Mouse (Mus musculus) adrenal gland, postnatal 4 days (tissue): ENCODE data around the gene Far1. TPM values are rescaled to one million over a fixed set of nuclear protein-coding genes. Genes with fewer than 3 reads are reported as not detected.
A peak's percentile ranks its signal among the peaks of the same experiment; 100 is the strongest.

Source experiments
- DNase-seq, 2 experiments: peaks; one replicate each; pipeline ENCODE4 v3.0.0; 2021 to 2022; ENCODE audit warnings: low spot score in 2 of 2, mixed read lengths in 2 of 2
- long read RNA-seq, 2 experiments: library from polyadenylated mRNA; stranded (forward); transcript quantifications; one replicate each; pipeline ENCODE4 v2.0.0; 2021
- total RNA-seq, 2 experiments: library from RNA; stranded (reverse); gene quantifications; 2 replicates each; pipeline ENCODE4 v1.2.3; 2021

Far1 gene
- 10 to 100 TPM; 51.7 to 66.1 TPM for total RNA-seq
- long read RNA-seq, experiment 1, full-length matches to known transcripts, result 2 of 3 reads
- long read RNA-seq, experiment 1, partial matches to known transcripts, result 1 of 3 reads
- long read RNA-seq, experiment 1, other reads (novel, unspliced or antisense), result 0 of 3 reads
- long read RNA-seq, experiment 2, full-length matches to known transcripts, result 13 of 18 reads
- long read RNA-seq, experiment 2, partial matches to known transcripts, result 1 of 18 reads
- long read RNA-seq, experiment 2, other reads (novel, unspliced or antisense), result 4 of 18 reads

GRCm38 (mm10) chr7:113513286-113513962 is at the start of gene Far1:
Gene Far1 (plus strand): TSS chr7:113513834.
- DNase-seq, result peak; percentile 92 to 93

- DNase-seq, result no peak
These were observed 45.3 kb upstream of the Far1 start for GRCm38 (mm10) chr7:113468345-113468744.

GRCm38 (mm10) chr7:113470671-113471070 is 43.0 kb upstream of the Far1 start:
- DNase-seq, result no peak

- DNase-seq, result no peak
These were observed 42.0 kb upstream of the Far1 start for GRCm38 (mm10) chr7:113471653-113472052.

GRCm38 (mm10) chr7:113495792-113496191 is 17.8 kb upstream of the Far1 start:
- DNase-seq, result no peak

- no peak for DNase-seq
These were observed 15.2 kb upstream of the Far1 start for GRCm38 (mm10) chr7:113498413-113498812.

GRCm38 (mm10) chr7:113499821-113500220 is 13.8 kb upstream of the Far1 start:
- no peak for DNase-seq

- DNase-seq, result no peak
These were observed 11.2 kb upstream of the Far1 start for GRCm38 (mm10) chr7:113502453-113502852.

- DNase-seq, result no peak
These were observed 8.6 kb upstream of the Far1 start for GRCm38 (mm10) chr7:113505047-113505446.

- DNase-seq, result no peak
These were observed 8.1 kb upstream of the Far1 start for GRCm38 (mm10) chr7:113505516-113506045.

- no peak for DNase-seq
These were observed 5.8 kb upstream of the Far1 start for GRCm38 (mm10) chr7:113507846-113508245.

GRCm38 (mm10) chr7:113511396-113511795 is 2.2 kb upstream of the Far1 start:
- DNase-seq, result no peak

GRCm38 (mm10) chr7:113512527-113513285 is 928 bp upstream of the Far1 start:
- DNase-seq, result no peak

GRCm38 (mm10) chr7:113513963-113514649 is 472 bp downstream of the Far1 start:
- peak; percentile 5 for DNase-seq

GRCm38 (mm10) chr7:113515831-113516230 is 2.2 kb downstream of the Far1 start:
- no peak for DNase-seq

- no peak for DNase-seq
These were observed 4.8 kb downstream of the Far1 start for GRCm38 (mm10) chr7:113518419-113518818.

GRCm38 (mm10) chr7:113518961-113519360 is 5.3 kb downstream of the Far1 start:
- no peak for DNase-seq

GRCm38 (mm10) chr7:113543158-113543557 is 29.5 kb downstream of the Far1 start:
- DNase-seq, result no peak

GRCm38 (mm10) chr7:113551742-113552463 is 38.3 kb downstream of the Far1 start:
- no peak for DNase-seq

GRCm38 (mm10) chr7:113552508-113552907 is 38.9 kb downstream of the Far1 start:
- DNase-seq, result no peak
